In the genomic region with DNA sequence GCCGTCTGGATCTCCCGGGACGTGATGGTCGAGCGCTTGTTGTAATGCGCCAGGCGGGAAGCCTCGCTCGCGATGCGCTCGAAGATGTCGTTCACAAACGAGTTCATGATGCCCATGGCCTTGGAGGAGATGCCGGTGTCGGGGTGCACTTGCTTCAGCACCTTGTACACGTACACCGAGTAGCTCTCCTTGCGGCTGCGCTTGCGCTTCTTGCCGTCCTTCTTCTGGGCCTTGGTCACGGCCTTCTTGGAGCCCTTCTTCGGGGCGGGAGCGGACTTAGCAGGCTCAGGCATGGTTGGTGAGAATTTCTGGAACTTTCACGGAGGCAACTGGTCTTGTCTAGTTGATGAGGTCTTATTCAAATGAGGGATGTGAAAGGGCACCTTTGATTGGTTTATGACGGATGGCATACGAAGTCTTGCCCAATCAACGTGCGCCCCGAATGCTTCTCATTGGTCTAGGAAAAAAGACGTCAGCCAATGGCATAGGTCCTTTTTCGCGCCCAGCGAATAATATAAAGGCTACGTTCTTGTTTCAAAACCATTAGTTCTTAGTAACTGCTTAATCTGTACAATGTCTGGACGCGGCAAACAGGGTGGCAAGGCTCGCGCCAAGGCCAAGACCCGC, we compare ENCODE assay signal across 8 mouse cellular contexts. TPM values are rescaled to one million over a fixed set of nuclear protein-coding genes. Genes with fewer than 3 reads are reported as not detected.
DNase-seq lines count a peak whose midpoint lies in the region; ATAC-seq lines count a peak whose summit lies in the region.
"Not testable (repeated sequence)": the region's sequence is repeated elsewhere in the genome, so short reads cannot be mapped to it uniquely, and the experiment has no call there.

TSS of gene Hist1h2bf (minus strand) at position 299 of the 627 bp plus-strand sequence.
TSS of gene Hist1h2ad (plus strand) at position 484 of the 627 bp plus-strand sequence.

- H3K27me3 ChIP-seq in forebrain, embryonic 10.5 days (ENCODE audit: poor library complexity, severe bottlenecking); heart, embryonic 15.5 days; liver, embryonic 12.5 days (replicated peaks); splenic B cell, adult 2 months (ENCODE audit: control insufficient read depth, insufficient read depth, low read length, poor library complexity, severe bottlenecking): not testable (repeated sequence)

- peak; percentile 86 for ATAC-seq in heart, embryonic 15.5 days (replicated peaks; ENCODE audit: insufficient number of reproducible peaks, insufficient read depth, low FRiP score, low read depth)
- peak; percentile 79 for ATAC-seq in liver, embryonic 12.5 days

- not testable (repeated sequence) for H3K36me3 ChIP-seq in forebrain, embryonic 10.5 days (replicated peaks); heart, embryonic 15.5 days; liver, embryonic 12.5 days; splenic B cell, adult 2 months (ENCODE audit: control insufficient read depth, insufficient read depth, low read length, poor library complexity, severe bottlenecking)

- H3K4me3 ChIP-seq in forebrain, embryonic 10.5 days, result peak within 1 kb of the TSS; percentile 62
- H3K4me3 ChIP-seq in heart, embryonic 15.5 days, result peak within 1 kb of the TSS; percentile 54
- peak within 1 kb of the TSS; percentile 63 for H3K4me3 ChIP-seq in liver, embryonic 12.5 days

- under 1% methylated on average over 42 of the region's 42 CpGs for WGBS in forebrain, embryonic 10.5 days
- WGBS in heart, embryonic 15.5 days, result under 1% methylated on average over 36 of the region's 42 CpGs
- under 1% methylated on average over 42 of the region's 42 CpGs for WGBS in liver, embryonic 12.5 days (ENCODE audit: insufficient replicate concordance)

- H3K9me3 ChIP-seq in forebrain, embryonic 10.5 days; heart, embryonic 15.5 days (replicated peaks); liver, embryonic 12.5 days (replicated peaks): not testable (repeated sequence)

- peak within 1 kb of the TSS; percentile 73 for H3K4me2 ChIP-seq in heart, embryonic 15.5 days
- peak within 1 kb of the TSS; percentile 79 for H3K4me2 ChIP-seq in liver, embryonic 12.5 days

- H3K4me1 ChIP-seq in forebrain, embryonic 10.5 days, result peaks cover 42% of the 10 kb centered on the region
- H3K4me1 ChIP-seq in heart, embryonic 15.5 days (replicated peaks), result peaks cover 39% of the 10 kb centered on the region
- peaks cover 45% of the 10 kb centered on the region for H3K4me1 ChIP-seq in liver, embryonic 12.5 days

- peak within 1 kb of the TSS; percentile 58 for H3K9ac ChIP-seq in heart, embryonic 15.5 days
- H3K9ac ChIP-seq in liver, embryonic 12.5 days, result peak within 1 kb of the TSS; percentile 90

- peak within 1 kb of the TSS; percentile 95 for H3K27ac ChIP-seq in forebrain, embryonic 10.5 days
- H3K27ac ChIP-seq in heart, embryonic 15.5 days, result peak within 1 kb of the TSS; percentile 97
- peak within 1 kb of the TSS; percentile 99 for H3K27ac ChIP-seq in liver, embryonic 12.5 days

- DNase-seq in CD8-positive naive resting alpha-beta T cell, adult 2 months (ENCODE audit: low read depth in 2 of 2, low spot score in 2 of 2), result peak; percentile 68 to 76
- peak; percentile 96 for DNase-seq in c-Kit-positive CD71-positive TER-119-negative erythroid progenitor cells, embryonic 14.5 days (ENCODE audit: low read depth)
- DNase-seq in forebrain, embryonic 10.5 days (ENCODE audit: extremely low spot score, low spot score), result peak; percentile 90
- DNase-seq in kidney, postnatal 14 days, result peak; percentile 94
- peak; percentile 95 for DNase-seq in naive thymus-derived CD4-positive, alpha-beta T cell, adult 2 months (ENCODE audit: low read depth)
- peak; percentile 98 for DNase-seq in splenic B cell, adult 2 months (ENCODE audit: low read depth, low spot score)

RNA-seq across cellular contexts. Expression of gene Hist1h2bf, which starts in this region (rescaled TPM):
- polyA plus RNA-seq in forebrain, embryonic 10.5 days (2016; fragmentation: Nextera tagmentation; extraction: Ambion mirVana), result 5.8 and 6.9 TPM in 2 replicates
- polyA plus RNA-seq in heart, embryonic 15.5 days (2015; fragmentation: Nextera tagmentation; extraction: Ambion mirVana), result 0.97 and 1.5 TPM in 2 replicates
- polyA plus RNA-seq in liver, embryonic 12.5 days (2016; fragmentation: Nextera tagmentation; extraction: Ambion mirVana), result 7.1 and 9.9 TPM in 2 replicates

RNA-seq across cellular contexts. Expression of gene Hist1h2ad, which starts in this region (rescaled TPM):
- 1.5 TPM in 2 replicates for polyA plus RNA-seq in forebrain, embryonic 10.5 days (2016; fragmentation: Nextera tagmentation; extraction: Ambion mirVana)
- polyA plus RNA-seq in heart, embryonic 15.5 days (2015; fragmentation: Nextera tagmentation; extraction: Ambion mirVana), result 1.2 and 1.6 TPM in 2 replicates
- 1.2 and 3.1 TPM in 2 replicates for polyA plus RNA-seq in liver, embryonic 12.5 days (2016; fragmentation: Nextera tagmentation; extraction: Ambion mirVana)

Comparison
In these comparisons a context has a peak if more than half of its experiments do, and no peak if none do; other contexts are left out.
1. Peak in every context shown above with its lines: DNase-seq, ATAC-seq, H3K4me3 ChIP-seq and H3K27ac ChIP-seq.